Mouse (Mus musculus) 3134 (cell line): ENCODE data around the gene Clmn.
A peak's percentile ranks its signal among the peaks of the same experiment; 100 is the strongest.
"Not testable (repeated sequence)": the region's sequence is repeated elsewhere in the genome, so short reads cannot be mapped to it uniquely, and the experiment has no call there.

Experiments
- DNase-seq: peaks from one replicate; pipeline ENCODE4 v3.0.0-alpha.2; 2011; ENCODE audit warnings: low spot score; ENCODE audit not compliant: insufficient read length; ENCODE audit errors: extremely low read depth

Clmn gene

DNA sequence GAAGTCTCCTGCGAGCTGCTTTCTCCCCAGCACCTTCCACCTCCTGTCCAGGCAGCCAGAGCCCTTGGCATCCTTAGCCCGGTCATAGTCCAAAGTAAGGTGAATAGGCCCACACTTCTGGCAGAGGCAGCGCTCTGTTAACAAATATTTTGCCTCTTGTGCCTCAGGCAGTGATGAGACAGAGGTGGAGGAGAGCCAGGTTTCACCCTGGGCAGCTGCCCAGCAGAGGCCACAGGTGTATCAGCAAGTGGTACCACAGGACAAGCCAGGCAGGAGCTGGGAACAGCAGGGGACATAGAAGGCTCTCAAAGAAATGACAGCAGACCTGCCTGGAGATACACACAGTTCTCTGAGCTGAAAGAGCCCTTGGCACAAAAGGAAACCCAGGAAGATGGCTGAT lies 23.6 kb downstream of the Clmn start:
- no peak for DNase-seq

DNA sequence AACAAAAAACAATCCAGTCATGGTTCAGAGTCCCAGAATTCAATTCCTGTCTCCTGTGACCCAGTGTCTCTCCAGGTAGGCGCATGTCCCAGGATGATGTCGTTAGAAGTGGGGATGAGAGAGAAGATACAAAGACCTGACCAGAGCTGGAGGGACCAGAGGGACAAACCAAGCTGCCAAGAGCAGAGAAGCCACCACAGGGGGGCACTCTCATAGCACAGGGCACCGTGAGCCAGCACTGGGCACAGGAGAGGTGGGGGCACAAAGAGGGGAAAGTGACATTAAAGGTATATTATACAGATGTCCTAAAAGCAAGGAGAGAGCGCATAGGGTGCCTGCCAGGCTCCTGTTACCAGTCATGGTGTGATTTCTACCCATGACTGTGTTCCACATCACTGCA lies 25.9 kb downstream of the Clmn start:
- DNase-seq = no peak

DNA sequence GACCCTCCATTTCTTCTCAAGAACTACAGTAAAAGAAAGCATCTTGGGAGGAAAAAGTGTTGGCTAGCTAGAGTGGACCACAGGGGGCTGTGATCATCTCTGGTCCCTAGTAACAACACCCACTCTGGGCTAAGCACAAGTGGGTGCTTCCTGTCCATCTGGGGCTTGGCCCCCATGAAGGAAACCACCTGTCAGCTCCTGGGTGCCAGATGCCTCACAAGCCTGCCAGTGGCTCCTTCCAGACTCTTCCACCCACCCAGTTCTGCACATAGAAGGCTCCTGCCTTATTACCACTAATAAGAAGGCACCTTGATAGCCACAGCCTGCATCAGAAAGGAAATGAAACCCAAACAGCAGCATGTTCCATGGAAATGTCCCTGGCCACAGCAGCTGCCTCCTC lies 26.4 kb downstream of the Clmn start:
- DNase-seq = no peak

DNA sequence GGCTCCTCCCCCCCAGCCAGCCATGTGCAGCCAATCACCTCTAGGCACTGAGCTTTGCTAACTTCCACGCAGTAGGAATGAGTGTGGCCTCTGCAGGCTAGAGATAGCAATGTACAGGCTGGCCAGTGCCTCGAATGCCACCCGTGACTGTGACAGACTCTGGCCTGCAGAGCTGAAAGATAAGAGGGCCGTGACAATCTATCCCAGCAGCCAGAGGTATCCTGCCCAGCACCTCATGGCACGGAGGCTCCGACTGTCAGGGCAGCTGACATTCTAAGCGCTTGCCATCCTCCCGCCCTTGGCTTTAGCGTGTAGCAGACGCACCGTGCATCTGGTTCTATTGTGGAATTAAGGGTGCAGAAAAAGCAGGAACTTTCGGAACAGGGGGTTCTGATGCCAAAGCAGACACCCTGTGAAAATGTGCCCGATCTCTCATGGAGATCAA lies 26.9 kb downstream of the Clmn start:
- DNase-seq = no peak

DNA sequence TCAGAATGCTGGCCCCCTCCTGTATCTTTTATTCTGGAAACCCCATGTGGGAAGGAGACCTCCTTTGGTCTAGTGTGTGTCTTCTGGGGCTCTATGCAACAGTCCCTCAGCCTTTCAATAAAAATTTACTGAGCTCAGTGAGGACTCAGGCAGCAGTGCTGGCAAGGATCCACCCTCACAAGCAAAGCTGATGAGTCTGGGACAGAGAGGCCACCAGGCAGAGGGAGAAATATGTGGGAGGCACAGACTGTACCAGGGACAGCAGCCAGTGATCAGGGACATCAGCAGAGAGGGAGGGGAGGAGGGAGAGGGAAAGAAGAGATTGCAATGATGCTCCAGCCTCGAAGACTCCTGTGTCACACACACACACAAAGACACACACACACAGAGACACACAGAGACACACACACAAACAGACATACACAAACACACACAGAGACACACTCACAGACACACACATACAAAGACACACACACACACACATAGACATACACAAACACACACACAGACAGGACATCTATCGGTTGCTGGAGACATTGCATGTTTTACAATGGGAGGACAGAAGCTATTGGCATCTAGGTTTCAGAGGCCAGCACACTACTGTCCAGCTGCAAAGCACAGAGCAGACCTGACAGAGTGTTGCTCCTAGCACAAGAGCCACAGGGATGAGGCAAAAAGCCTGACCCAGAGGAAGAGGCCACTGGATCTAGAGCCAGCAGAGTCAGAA lies 27.6 kb downstream of the Clmn start:
- DNase-seq = no peak

DNA sequence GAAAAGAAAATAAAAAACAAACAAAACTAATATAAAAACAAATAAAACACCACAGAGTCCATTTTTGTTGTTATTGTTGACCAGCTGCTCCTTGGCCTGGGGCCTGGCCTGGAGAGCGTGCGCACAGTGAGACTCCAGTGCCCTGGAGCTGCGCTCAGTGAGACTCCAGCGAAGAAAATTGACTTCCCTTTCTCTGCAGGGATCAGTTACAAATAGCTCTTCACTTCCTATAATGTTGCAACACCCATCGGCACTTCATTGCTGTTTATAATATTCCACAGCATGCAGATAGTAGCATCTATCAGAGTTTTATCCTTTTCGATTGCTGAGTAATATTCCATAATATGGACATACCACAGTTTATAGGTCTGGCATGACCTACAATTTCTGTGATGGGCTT lies 28.6 kb downstream of the Clmn start:
- DNase-seq = no peak

DNA sequence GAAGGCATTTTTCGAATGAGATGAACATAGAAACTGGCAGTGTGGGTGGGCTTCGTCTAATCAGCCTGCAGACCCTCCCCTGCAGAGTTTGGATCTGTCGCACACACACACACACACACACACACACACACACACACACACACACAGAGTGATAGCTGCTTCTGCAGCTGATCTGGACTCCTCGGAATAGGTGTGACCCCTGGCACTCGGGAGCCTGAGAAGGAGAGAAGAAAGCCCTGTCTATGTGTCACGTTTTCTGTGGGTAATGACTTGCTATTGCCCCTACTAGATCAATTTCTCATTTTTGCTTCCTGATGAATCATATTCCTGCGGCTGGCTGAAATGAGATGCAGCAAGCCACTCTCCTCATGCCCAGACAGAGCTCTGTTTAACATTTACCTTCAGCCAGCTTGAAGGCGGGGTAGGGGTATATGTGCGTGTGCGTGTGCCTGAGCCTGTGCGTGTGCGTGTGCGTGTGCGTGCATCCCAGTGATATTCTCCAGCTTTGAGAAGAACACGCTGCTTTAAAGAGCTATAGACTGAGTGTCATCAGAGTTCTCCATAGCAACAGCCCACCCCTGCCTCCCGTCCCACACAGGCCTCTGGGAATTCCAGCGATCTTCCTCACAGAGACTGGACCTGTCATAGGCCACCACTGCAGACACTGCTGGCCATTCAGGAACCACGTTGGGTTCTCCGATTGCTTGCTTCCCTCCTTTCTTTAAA lies 29.3 kb downstream of the Clmn start:
- DNase-seq = no peak

DNA sequence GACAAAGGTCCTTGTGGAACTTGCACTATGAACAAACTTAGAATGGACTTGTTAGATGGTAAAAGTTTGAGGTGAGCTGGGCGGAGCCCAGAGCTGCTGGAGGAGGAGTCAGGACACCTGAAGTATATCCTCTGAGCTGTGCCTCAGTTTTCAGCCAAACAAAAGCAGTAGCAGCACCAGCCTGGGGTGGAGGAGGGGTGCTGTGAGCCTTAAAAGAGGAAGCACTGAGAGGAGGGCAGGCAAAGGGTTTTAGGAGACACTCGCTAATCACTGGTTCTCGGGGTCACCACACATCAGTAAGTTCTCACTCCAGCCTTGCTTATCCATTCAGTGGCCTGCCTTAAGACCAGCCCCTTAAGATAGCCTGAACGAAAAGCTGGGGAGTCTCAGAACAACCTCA lies 30.1 kb downstream of the Clmn start:
- no peak for DNase-seq

DNA sequence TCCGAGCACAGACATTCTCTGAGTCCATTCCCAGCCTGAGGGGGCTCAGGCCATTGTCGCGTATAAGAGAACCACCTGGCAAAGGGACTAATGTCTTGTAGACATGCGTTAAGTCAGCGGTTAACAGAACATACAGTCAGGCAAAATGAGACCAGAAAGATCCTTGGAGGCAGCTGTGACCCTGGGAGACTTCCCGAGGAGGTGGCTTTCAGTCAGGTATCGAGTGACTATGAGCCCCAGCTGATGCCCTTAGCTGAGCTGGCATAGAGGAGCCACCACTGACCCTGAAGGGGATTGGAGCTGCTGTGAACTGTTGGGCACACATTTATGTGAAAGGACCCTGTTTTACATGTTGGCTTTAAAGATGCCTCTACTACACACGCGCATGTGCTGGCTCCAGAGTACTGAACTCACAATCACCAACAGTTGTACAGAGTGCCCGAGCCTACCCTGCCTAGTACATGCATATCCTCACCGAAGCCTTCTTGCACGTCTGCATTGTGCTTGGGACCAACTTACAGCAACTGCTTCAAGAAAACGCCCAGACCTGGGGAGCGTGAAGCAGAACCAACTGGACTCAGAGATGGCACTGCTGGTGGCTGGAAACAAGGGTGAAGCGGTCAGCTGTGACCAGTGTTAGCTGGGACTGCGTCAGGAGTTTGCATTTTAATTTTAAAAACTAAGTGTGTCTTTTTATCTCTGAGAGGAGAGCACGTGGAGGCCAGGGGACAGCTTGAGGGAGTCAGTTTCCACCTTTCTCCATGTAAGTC lies 34.0 kb downstream of the Clmn start:
- DNase-seq = no peak

DNA sequence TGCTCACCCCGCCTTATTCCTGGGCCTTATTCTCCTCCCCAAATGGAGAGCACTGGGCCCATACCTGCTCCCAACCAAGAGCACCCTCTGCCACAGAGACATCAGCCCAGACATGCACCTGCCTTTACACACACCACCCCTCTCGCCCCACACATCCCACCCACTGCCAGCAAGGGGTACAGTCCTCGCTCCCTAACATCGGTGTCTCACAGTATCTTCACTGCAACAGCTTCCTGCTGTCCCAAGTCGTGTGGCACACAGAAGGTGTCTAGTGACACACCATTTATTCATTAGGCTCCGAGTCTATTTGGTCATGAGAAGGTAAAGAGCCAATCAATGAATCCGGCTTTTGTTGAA lies 34.6 kb downstream of the Clmn start:
- DNase-seq = no peak

DNA sequence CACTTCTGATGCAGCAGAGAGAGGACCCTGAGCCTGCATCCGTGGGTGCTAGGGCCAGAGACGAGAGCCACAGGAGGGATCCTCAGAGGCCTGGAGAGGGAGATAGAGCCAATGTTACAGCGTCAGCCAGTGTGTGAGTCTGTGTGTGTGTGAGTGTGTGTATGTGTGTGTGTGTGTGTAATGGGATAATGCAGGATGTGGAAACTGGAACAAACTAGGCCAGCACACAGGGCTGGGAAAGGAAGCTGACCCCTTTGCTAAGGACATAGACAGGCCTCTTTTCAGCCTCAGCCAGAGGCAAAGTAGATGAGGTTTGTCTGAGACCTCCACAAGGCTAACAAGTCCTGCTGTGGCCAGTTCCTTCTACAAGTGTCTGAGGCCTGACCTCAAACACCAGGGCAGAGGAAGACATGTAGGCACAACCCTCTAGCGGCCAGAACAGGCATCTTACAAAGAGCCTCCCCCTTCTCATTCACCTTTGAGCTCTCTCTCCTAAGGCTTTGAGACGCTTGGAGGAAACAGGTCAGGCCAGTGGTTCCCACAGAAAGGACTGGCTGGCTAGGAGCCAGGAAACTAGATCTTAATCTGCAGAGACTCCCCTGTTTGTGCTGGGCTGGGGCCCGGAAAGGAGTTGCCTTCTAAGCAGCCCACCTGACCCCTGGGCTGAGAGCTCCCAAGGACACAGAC lies 35.1 kb downstream of the Clmn start:
- no peak for DNase-seq

DNA sequence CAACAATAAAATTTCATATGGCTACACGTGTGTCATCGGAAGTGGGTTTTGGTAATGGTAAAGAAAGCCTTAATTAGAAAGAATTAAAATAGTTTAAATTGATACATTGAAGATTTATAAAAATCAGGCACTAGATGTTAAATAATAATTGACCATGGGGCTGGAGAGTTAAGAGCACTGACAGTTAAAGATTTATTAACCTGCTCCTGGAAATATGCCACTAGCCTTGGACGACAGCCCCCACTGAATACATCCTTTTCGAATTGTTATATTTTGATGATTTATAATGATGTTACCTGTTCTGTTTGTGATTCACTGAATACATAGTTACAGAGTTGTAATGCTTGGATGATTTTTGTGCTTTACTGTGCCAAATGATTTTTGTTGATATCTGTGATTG lies 35.9 kb downstream of the Clmn start:
- DNase-seq = not testable (repeated sequence)

DNA sequence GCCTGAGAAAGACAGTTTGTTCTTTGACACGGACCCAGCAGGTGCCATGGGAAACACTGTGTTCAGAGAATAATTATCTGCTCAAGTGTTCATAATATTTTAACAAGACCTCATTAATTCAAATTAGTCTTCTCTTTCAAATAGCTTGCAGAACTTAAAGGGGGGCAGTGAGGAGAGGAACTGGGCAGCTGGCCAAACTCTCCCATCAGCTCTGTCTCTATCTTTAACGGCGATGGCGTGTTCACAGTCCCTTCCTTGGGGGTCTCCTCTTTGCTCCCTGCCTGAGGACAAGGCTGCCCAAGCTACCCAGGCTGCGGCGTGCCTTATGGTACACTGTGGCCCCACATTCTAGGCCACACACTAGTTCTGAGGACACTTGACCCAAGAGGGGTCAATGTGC lies 37.2 kb downstream of the Clmn start:
- no peak for DNase-seq

DNA sequence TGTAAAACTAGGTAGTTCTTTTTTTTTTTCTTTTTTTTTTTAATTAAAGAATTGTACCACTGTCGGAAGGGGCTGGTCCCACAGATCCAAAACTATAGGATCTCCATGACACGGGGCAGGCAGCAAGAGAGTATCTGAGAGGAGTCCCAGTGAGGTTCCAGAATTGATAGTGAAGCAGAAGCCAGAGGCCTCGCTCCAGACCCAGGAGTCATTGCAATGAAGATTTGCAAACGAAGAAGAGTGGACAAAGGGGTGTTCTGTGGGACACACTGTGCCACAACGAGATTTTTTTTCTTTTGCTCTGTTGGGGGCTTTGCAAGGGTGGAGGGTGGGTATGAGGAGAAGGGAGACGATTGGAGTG lies 40.0 kb downstream of the Clmn start:
- no peak for DNase-seq

DNA sequence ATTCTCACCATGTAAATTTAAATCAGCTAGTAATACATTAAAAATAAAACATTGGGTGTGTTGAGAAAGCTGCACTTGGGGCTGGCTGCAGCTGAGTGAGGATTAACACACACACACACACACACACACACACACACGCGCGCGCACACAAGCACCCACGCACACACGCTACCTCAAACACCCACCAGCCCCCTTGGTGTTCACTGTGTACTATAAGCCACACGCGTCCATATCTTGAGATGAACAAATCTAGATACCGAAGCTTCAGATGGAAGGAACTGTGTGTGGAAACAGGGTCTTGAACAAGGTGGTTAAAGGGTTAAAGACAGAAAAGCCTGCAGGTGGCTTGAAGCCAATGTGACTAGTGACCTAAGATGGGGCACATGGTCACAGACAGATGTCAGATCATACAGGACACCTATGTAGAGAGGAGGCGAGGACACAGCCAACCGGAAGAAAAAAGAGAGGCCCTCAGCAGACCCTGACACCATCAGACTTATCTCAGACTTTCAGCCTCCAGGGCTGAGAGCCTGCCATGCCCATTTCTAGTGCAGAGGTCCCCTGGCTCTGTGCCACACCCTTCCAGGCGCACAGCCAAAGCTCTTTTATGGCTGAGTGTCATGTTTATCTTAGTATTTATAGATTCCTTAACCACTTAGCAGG lies 40.5 kb downstream of the Clmn start:
- peak; percentile 30 for DNase-seq

DNA sequence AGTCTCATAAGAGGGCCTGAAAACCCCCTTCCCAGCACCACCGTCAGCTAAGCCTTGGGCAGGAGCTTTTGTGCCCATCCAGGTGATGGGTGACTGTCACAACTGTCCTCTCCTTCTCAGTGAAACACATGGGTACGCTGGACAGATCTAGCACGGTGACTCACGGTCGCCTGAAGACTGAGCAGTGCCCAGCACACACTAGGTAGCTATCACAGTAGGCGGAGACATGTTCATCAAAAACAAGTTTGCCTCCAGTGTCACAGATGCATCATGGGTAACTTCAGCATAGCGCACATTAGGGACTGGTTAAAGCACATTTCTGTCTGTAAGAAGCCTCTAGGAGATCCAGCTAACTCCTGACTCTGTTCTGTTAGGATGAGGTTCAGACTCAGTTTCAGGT lies 41.2 kb downstream of the Clmn start:
- DNase-seq = no peak

DNA sequence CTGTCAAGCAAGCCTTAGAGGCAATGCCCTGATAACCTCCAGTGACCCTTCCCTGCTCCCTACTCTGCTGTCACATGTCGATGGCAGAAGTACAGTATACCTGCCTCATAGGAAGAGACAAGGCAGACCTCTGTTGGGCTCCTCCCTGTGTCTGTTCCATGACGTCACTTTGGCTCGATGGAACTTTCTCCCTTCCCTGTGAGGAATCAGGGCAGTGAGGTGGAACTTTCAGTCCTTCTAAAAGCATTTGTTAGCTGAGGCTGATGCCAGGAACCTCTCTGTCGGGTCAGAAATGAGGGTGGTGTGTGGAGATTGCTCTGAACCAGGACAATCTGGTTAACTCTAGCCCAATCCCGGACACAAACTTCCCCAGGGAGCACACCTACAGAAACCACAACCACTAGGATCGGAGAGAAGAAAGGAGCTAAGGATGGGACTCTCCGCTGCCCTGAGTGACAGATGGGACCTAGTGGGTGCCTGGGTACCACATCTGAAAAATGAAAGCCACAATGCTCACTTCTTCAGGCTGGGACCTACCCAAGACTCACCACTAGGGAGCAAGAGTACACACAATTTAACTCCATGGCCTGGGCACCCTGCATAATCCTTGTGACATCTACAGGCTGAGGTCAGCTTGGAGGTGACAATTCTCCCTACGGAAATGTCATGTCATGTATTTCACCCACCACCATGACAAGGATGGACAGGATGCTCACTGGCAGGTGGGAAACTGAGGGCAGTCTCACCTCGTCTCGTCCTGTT lies 41.9 kb downstream of the Clmn start:
- DNase-seq = no peak

DNA sequence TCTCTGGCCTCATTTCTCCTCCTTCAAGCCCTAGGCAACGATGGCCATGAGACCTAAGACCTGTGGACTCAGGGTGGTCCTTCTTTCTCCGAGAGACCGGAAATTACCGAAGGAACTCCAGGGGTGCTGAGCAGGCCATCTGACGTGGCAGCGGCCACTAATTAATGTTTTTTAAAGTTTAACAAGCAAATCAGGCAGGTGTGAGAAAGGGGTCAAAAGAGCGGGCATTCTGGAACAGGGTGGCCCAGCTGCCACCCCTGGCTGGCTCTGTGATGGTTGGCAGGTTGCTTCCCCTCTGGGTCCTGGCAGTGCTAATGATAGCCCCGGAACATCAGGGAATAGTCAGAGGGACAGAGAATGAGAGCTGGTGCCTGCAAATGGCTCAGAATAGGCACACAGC lies 42.7 kb downstream of the Clmn start:
- no peak for DNase-seq

DNA sequence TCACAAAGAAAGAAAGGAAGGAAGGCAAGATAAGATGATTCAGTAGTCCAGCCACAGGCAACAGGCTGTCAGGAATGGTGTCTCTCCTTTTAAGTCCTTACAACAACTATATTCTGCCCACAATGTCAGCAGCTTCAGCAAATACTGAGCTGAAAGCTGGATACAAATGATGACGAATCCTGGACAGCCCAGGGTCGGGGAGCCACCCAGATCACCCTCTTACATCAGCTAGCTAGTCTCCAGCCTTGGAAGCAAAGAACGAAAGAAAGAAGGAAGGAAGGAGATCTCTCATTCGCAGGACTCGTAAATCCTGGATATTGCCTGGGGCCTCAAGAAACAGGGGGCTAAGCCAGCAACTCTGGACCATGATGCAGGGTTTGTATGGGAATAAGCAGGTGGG lies 44.8 kb downstream of the Clmn start:
- DNase-seq = no peak

DNA sequence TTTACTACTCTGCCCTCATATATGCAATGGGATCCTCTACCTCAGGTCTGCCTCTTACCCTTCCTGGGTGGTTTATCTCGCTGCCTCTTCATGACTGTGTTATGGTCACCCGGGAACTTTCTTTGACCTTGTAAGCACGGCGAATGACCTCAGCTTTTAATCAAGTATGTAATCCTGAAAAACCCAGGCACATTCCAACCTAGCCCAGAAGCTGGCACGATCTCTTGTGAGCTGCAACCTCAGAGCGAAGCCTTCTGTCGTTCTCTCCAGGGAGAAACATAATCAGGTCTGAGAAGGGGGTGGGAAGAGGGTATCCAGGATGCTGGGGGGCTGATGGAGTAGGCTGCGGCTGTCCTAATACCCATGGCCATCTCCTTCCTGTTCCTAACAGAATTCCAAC lies 45.8 kb downstream of the Clmn start:
- DNase-seq = no peak
